Mouse (Mus musculus) cerebellum, adult 8-10 months (tissue): ENCODE measurements at regions not wholly inside any gene's neighbourhood (a gene's known extent, or its start where the extent isn't known, plus 50 kb on each side); places are given as distances from the start of the nearest gene placed in this dataset.

Experiments used
- DNase-seq: peaks from one replicate; pipeline ENCODE4 v3.0.0; 2022

DNA sequence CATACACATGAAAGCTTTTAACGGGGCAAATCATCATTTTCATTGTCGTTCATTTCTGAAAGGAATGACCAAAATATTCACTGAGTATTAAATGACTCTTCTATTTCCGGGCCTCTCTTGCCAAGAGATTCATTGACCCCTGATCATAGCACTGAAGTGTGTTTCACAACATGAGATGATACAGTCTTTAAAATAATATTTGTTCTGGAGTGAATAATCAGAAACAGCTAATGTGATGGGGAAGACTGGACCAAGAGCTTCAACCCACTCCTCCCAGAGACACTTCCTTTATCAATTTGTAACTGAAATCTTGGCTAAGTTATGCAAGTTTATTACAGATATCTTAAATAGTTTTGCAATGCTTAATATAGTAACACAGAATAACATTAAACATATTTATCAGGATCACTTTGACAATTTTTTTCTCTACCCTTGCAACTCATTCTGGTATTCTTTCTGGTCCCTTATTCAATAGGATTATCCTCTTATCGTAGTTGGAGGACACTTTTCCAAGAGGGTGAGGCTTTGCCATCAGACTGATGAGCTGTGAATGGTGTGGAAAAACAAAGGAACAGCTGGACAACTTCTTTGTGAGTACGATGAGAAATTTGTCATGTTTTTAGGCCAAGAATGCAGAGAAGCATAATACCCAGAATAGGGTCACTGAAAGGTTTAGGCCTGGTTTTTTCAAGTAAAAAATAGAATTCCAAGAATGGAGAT lies 149.6 kb upstream of the Sema3d start:
- DNase-seq: no peak

DNA sequence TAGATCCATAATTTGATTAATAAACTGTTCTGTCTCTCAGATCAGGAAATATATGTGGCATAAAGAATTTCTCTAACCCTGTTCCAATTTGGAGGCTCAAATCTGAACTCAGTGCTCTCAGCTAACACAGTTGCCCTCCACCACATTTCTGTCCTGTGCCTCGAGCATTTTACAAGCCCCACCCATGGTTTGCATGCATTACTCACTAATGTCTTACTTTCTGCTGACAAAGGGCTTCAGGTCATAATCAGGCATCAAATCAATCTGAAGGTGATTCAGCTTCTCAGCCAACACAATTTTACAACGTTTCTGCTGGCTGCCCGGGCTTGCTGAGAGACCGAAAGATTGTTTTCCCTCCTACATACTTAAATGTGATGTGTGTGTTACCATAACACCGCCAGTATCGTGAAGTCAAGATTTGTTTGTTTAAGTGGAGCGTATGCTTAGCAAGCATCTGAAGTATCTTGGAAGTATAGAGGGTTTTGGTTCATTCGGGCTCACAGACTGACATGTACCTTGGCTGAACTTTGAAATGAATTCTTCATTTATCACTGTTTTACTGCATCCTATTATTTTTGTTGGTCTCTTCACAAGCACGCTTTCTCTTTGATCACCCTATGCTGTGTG lies 139.9 kb upstream of the Sema3d start:
- no peak for DNase-seq

DNA sequence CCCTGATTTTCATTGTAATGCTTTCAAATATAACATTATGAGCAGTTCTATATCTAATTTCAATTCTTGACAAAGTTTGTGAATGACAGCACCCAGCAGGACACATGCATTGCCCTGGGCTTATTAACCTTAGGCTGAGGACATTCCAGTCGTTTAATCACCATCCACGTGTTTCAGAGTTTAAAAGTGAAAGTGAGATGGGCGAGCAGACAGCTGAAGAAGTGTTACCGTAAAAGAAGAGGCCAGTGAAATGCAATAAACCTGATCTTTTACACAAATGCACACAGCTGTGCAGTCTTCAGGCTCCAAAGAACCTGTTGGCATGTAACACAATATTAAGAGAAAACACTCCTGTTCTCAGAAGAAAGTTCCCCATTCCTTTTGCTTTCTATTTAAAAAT lies 89.5 kb upstream of the Sema3d start:
- no peak for DNase-seq

DNA sequence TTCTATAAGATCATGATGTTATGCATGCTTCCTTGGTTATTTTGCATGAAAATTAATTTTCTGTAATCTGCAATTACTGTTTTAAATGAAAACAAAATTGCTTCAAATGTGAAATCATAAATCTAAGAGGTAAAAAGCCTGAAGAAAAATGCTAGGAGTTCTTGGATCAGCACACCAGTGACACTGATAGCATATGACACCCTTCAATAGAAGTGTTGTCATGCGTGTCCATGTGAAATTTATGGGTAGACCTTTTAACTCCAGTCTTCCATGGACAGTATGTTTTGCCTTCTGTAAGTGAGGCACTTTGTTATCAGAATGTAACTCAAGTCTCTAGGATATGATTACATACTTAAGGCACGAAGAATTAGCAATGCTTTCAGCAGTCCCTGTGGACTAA lies 85.9 kb upstream of the Sema3d start:
- DNase-seq: no peak

DNA sequence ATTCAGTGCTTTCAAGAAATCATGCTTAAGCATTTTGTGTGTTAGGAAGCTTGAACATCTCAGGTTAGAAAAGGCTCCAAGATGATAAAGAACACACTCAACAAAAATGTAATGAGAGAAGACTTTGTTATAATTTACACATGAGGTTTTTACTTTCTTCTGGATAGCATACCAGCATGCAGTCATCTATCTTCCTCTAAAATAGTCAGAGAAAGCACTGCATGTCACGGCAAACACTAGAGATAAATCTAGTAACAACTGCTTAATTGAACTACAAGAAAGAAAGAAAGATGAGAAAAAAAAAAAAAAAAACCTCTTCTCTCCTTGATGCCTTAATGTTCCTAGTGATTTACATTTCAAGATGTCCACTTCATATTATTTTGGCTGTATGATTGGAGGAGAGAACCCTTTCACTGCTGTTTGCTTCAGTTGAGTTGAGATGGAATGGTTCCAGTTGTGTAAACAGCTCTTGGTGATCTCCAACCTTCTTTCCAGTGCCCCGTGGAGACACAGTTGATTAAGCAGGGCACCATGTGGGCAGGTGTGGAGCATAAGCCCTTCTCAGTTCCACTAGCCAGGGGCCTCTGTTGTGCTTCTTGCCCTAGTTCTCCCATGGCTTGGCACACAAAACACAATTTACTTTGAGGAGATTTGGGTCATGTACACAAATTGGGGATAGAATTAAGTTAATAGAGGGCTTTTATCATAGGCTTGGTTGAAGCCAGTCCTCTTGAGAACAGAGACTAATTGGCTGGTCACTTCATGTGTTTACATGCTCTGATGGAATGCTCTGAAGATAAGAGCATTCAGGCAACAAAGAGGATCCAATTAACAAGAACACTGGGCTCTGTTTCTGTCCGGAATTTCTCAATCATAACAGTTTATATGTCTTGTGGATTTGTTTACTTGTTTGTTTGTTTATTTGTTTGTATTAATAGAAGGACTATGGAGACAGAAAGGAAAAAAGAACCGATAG lies 81.1 kb upstream of the Sema3d start:
- no peak for DNase-seq

DNA sequence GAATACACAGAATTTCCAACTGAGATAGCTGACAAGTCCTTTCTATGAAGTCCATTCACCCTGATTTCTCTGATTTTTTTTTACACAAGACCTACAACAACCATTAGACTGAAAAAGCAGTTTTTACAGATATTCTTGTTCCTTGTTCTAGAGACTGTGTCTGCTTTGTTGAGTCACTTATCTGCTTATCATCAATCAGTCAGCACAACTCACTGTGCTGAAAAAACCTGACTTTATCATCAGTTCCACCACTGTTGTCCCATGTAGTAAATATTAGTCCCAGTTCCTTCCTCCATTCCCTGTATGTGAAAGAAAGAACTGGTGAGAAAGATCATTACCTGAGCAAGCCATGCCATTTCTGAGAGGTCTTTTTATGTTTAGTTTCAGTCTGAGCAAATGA lies 73.8 kb upstream of the Sema3d start:
- no peak for DNase-seq

DNA sequence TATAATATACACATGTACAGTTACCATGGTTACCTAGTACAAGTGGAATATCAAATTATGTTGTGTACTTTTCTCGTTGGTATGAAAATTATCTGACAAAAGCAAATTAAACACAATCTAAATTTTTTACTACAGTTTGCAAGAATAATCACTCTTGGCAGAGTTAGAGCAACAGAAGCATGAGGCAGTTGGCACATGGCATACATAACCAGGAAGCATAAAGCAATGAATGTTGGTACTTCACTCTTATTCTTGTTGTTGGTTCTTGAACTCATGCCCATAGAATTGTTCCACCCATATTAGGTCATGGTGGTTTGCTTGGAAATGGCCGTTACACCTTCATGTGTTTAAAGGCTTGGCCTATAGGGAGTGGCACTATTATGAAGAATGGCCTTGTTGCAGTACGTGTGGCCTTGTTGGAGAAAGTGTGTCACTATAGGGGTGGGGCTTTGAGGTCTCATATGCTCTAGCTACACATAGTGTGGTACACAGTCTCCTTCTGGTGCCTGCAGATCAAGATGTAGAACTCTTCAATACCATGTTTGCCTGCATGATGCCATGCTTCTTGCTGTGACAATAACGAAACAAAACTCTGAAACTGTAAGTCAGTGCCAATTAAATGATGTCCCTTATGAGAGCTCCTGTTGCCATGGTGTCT lies 50.4 kb upstream of the Sema3d start:
- DNase-seq: no peak
